Mouse (Mus musculus) embryonic facial prominence, embryonic 12.5 days (tissue): ENCODE data around the gene Cobl. TPM values are rescaled to one million over a fixed set of nuclear protein-coding genes. Genes with fewer than 3 reads are reported as not detected.

Experiments
- ATAC-seq: fragments of 200-750 bp; cut with Nextera tagmentation; 2 replicates; pipeline ENCODE4 v1.8.0; 2017; ENCODE audit not compliant: insufficient number of reproducible peaks, insufficient read depth, low FRiP score, low TSS enrichment
- H3K27ac ChIP-seq: fragments of 300-500 bp; sonication (generic); 2 replicates; pipeline ENCODE4 v1.5.1; 2016; ENCODE audit warnings: mild to moderate bottlenecking
- H3K27me3 ChIP-seq: fragments of 300-500 bp; sonication (generic); 2 replicates; pipeline ENCODE4 v1.6.1; 2016; ENCODE audit warnings: mild to moderate bottlenecking, moderate library complexity
- H3K36me3 ChIP-seq: fragments of 300-500 bp; sonication (generic); 2 replicates; pipeline ENCODE4 v1.6.1; 2016; ENCODE audit warnings: mild to moderate bottlenecking
- H3K4me1 ChIP-seq: fragments of 300-500 bp; sonication (generic); 2 replicates; pipeline ENCODE4 v1.6.1; 2016
- H3K4me2 ChIP-seq: fragments of 300-500 bp; sonication (generic); replicated peaks from 2 replicates; pipeline ENCODE4 v1.6.1; 2016; ENCODE audit warnings: mild to moderate bottlenecking, moderate library complexity
- H3K4me3 ChIP-seq: fragments of 300-500 bp; sonication (generic); 2 replicates; pipeline ENCODE4 v1.5.1; 2016; ENCODE audit warnings: mild to moderate bottlenecking
- H3K9ac ChIP-seq: fragments of 300-500 bp; sonication (generic); 2 replicates; pipeline ENCODE4 v1.6.1; 2016; ENCODE audit warnings: mild to moderate bottlenecking, moderate library complexity
- H3K9me3 ChIP-seq: fragments of 300-500 bp; sonication (generic); 2 replicates; pipeline ENCODE4 v1.6.1; 2016; ENCODE audit warnings: mild to moderate bottlenecking, moderate library complexity
- WGBS: fragments of 180-500 bp; shearing (Covaris S2); methylation state at CpG from one replicate; pipeline ENCODE4 v1.1.7; 2016; 5-methylcytosine and 5-hydroxymethylcytosine counted together
- polyA plus RNA-seq: library from polyadenylated mRNA; unstranded; fragments of >200 nt; fragmentation: Nextera tagmentation; extraction: Ambion mirVana; gene quantifications from 2 replicates; pipeline ENCODE4 v1.2.1, GENCODE M21; 2016

Cobl gene
- polyA plus RNA-seq, 1 experiment from 2014 or later = 5.8 TPM

DNA sequence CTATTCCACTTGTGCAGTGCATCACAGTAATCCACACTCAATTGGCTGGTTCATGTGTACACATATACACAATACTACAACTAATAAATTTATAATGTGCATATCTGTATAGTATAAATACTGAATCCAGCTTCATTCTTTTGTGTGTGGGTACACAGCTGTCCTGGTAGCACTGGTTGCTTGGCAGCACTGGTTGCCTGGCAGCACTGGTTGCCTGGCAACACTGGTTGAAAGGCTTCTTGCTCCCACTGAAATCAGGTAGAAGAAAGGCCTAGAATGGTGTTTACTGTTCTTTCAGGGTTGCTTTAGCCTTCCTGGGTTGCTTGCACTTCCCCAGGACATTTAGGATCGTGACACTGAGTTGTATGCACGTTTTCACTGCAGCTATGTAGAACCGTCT, 49.4 kb downstream of the Cobl start:
- Histone ChIP-seq H3K27me3 (no peaks in the 10 kb centered on the region), H3K9ac (no peak overlapping the region), H3K4me2 (no peak overlapping the region), H3K4me3 (no peak overlapping the region), H3K27ac (no peak overlapping the region), H3K4me1 (no peaks in the 10 kb centered on the region), H3K36me3 (no peaks in the 10 kb centered on the region), H3K9me3 (no peaks in the 10 kb centered on the region)
- no peak for ATAC-seq
- 71% methylated on average over 3 of the region's 3 CpGs for WGBS

DNA sequence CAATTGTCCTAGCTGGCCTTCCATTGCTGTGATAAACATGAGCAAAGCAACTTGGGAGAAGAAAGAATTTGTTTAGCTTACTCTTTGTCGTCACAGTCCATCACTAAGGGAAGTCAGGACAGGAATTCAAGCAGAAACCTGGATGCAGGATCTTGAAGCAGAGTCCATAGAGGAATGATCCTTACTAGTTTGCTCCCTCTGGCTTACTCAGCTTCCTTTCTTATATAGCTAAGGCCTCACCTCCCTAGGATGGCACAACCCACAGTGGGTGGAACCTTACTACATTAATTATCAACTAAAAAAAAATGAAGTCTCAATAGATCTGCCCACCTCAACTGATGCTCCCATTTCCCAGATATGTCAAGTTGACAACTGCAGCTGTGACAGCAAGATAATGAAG, 52.8 kb downstream of the Cobl start:
- Histone ChIP-seq H3K27me3 (no peaks in the 10 kb centered on the region), H3K9me3 (no peaks in the 10 kb centered on the region), H3K4me1 (no peaks in the 10 kb centered on the region), H3K9ac (no peak overlapping the region), H3K27ac (no peak overlapping the region), H3K4me2 (no peak overlapping the region), H3K36me3 (no peaks in the 10 kb centered on the region), H3K4me3 (no peak overlapping the region)
- no peak for ATAC-seq
- 71% methylated on average over 1 of the region's 1 CpGs for WGBS

DNA sequence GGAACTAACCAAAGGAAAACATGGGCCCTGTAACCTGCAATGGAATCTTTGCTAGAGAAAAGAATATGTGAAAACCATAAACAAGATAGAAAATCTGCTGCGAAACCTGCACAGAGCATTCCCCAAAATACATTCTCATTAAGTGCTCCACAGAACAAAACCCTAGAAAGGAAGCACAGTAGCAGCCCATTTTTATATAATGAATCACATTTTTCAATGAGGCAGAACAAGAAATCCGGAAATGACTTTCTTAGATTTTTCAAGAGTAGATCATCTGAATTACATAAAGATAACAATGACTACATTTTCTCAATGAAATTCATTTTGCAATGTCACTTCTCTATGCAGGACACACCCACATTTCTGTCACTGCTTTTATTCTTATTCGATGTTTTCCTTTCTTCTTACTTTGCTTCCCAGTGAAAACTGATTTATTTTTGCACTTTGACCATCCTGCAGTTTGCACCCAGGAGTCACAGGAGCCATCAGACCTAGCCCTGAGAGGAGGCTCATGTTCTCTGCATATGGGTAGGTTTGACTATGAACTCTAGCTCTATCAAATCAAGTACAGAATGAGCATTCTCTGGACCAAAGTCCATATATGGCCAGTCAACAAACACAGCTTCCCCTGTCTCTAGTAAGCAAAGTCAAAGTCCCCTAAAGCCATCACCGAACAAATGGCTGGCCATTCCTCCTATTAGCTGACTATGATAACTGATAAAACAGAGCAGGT, 53.5 kb downstream of the Cobl start:
- Histone ChIP-seq H3K9me3 (no peaks in the 10 kb centered on the region), H3K4me3 (no peak overlapping the region), H3K27ac (no peak overlapping the region), H3K4me1 (no peaks in the 10 kb centered on the region), H3K9ac (no peak overlapping the region), H3K27me3 (no peaks in the 10 kb centered on the region), H3K36me3 (no peaks in the 10 kb centered on the region), H3K4me2 (no peak overlapping the region)
- no peak for ATAC-seq
- WGBS = 92% methylated on average over 4 of the region's 4 CpGs

DNA sequence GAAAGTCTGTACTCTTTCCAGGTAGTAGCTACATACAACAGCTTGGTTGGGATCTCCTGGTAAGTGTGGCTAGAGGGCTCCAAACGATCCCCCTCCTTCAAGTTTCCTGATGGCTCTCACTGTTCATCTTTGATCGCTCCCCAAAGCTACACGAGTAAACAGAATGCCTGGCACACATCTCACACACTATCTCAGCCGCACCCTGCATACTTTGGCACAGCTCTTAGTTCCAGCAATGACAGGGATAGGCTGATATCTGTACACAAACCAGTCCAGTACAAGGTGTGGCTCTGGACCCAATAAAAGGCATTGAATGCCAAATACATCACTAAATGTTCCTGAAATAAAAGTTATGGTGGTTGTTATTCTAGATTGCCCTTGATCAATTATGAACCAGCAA, 55.3 kb downstream of the Cobl start:
- Histone ChIP-seq H3K4me2 (no peak overlapping the region), H3K27me3 (no peaks in the 10 kb centered on the region), H3K36me3 (no peaks in the 10 kb centered on the region), H3K9ac (no peak overlapping the region), H3K4me1 (no peaks in the 10 kb centered on the region), H3K4me3 (no peak overlapping the region), H3K27ac (no peak overlapping the region), H3K9me3 (no peaks in the 10 kb centered on the region)
- ATAC-seq = no peak
- 86% methylated on average over 4 of the region's 4 CpGs for WGBS

DNA sequence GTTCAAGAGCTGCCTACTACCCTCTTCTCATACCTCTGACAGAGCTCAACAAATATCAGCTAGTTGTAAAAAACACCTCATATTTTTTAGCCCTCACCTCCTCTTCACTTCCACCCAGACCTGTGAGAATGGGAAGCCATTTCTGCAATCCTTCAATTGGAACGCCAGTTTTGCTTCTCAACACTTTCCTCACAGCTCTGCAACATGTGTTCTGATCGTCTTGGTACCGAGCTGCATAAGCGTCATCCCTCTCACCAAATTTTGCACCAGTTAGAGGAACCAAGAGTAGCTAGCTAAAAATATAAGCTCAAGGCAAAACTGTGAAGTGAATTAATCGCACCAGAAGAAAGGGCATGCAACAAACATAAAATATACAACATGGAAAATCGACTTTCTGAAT, 56.9 kb downstream of the Cobl start:
- 83% methylated on average over 6 of the region's 6 CpGs for WGBS
- no peak overlapping the region for H3K4me2 ChIP-seq
- H3K4me3 ChIP-seq = no peak overlapping the region
- no peaks in the 10 kb centered on the region for H3K9me3 ChIP-seq
- H3K9ac ChIP-seq = no peak overlapping the region
- no peaks in the 10 kb centered on the region for H3K36me3 ChIP-seq
- no peak for ATAC-seq
- no peaks in the 10 kb centered on the region for H3K4me1 ChIP-seq
- no peaks in the 10 kb centered on the region for H3K27me3 ChIP-seq
- H3K27ac ChIP-seq = no peak overlapping the region

DNA sequence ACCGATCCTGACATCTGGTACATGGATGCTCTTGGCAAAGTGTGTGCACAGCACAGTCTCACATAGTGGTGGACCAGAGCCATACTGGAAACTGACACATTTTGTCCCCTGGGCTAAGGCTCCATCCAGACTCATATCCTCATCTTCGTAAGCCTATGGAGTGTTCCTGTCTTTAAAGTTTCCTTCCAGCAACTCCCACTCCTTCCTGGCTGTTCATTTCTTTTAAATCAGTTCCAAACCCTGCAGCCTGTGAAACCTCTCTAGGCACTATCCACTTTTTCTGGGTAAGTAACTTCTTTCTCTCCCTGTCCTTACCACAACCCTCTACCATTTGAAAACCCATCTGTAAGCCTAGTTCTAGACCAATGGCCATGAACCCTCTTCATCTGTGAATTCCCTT, 64.9 kb downstream of the Cobl start:
- 96% methylated on average over 2 of the region's 2 CpGs for WGBS
- H3K4me1 ChIP-seq = 0 out of 2 replicates have a peak, but pooled peaks cover 5% of the 10 kb centered on the region
- H3K9me3 ChIP-seq = no peaks in the 10 kb centered on the region
- H3K27me3 ChIP-seq = no peaks in the 10 kb centered on the region
- no peak overlapping the region for H3K4me3 ChIP-seq
- no peak overlapping the region for H3K27ac ChIP-seq
- H3K36me3 ChIP-seq = no peaks in the 10 kb centered on the region
- no peak overlapping the region for H3K4me2 ChIP-seq
- ATAC-seq = no peak
- no peak overlapping the region for H3K9ac ChIP-seq

DNA sequence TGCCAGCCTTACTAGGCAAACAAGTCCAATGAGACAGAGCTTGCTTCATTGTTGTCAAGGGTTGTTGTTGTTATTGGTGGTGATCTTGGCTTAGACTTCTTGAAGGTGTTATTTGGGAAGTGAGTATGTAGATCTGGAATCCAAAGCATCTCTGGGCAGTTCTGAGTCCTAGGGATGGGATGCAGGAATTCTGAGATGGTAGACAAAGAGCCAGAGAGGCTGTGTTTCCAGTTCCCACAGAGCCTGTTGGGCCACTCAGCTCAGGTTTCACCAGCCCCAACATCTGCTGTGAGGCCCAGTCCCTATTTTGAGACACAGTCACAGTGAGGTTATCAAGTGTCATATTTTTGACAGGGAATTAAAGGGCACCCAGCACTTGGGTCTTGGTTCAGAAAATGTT, 68.6 kb downstream of the Cobl start:
- Histone ChIP-seq H3K9me3 (no peaks in the 10 kb centered on the region), H3K4me1 (0 out of 2 replicates have a peak, but pooled peaks cover 5% of the 10 kb centered on the region), H3K4me2 (no peak overlapping the region), H3K27me3 (no peaks in the 10 kb centered on the region), H3K36me3 (no peaks in the 10 kb centered on the region), H3K9ac (no peak overlapping the region), H3K27ac (no peak overlapping the region), H3K4me3 (no peak overlapping the region)
- ATAC-seq = no peak

DNA sequence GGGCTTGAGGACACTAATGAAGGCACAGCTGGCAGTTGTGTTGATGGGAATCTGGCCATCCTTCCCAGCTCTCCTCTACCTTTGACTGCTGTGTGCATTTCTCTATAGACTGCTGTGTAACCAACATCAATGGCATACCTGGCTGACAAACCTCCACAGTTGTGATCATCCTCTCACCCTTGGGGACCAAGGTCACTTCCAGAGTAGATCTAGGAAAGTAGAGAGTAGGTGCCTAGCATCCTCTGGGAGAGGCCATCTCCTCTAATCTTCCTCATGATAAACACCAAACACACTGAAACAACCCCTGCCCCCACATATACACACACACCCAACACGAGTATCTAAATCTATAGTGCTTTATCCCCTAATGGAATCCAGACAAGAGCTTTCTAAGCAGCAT, 70.1 kb downstream of the Cobl start:
- 58% methylated on average over 1 of the region's 1 CpGs for WGBS
- H3K36me3 ChIP-seq = no peaks in the 10 kb centered on the region
- H3K4me1 ChIP-seq = 0 out of 2 replicates have a peak, but pooled peaks cover 5% of the 10 kb centered on the region
- no peak for ATAC-seq
- H3K27ac ChIP-seq = no peak overlapping the region
- no peak overlapping the region for H3K9ac ChIP-seq
- H3K4me2 ChIP-seq = no peak overlapping the region
- H3K27me3 ChIP-seq = no peaks in the 10 kb centered on the region
- no peaks in the 10 kb centered on the region for H3K9me3 ChIP-seq
- H3K4me3 ChIP-seq = no peak overlapping the region

DNA sequence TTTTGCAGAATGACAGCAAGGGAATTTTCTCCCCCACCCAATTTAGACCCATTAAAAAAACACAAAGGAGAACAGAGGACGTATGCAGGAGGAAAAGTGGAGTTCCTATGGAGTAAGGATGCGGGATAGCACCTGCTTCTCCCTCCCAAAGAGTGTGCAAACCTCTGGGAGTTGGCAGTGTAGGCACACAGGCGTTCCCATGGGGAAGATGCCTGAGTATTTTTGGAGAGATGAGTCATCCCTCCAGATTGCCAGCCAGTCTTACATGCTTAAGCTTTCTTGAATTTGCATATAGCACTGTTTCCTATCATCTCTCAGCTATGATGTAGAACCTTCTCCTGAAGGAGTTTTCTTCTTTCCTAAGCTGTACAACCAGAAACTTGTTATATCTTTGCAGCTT, 70.6 kb downstream of the Cobl start:
- H3K27me3 ChIP-seq = no peaks in the 10 kb centered on the region
- no peak overlapping the region for H3K9ac ChIP-seq
- no peak for ATAC-seq
- no peak overlapping the region for H3K27ac ChIP-seq
- H3K4me3 ChIP-seq = no peak overlapping the region
- H3K4me2 ChIP-seq = no peak overlapping the region
- 66% methylated on average over 3 of the region's 3 CpGs for WGBS
- 0 out of 2 replicates have a peak, but pooled peaks cover 5% of the 10 kb centered on the region for H3K4me1 ChIP-seq
- no peaks in the 10 kb centered on the region for H3K36me3 ChIP-seq
- no peaks in the 10 kb centered on the region for H3K9me3 ChIP-seq

DNA sequence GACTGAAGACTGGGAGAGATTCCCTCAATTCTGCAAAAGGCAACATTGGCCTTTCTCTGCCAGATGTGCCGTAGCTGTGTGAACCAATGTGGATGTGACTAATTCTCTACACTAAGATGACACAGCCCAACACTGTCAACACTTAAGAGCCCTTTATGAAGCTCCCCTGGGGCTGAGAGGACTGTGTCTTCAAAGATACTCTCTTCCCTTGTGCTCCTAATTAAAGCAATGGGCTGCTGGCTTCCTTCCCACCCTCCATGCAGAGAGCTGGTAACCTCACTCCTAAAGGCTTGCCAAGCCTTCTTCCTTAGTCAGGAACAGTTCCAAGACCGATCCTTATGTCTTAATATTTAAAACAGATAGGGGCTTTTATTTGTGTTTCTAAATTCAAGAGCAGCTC, 79.9 kb downstream of the Cobl start:
- no peak overlapping the region for H3K4me2 ChIP-seq
- H3K4me1 ChIP-seq = no peaks in the 10 kb centered on the region
- H3K4me3 ChIP-seq = no peak overlapping the region
- no peak overlapping the region for H3K27ac ChIP-seq
- H3K27me3 ChIP-seq = no peaks in the 10 kb centered on the region
- H3K9ac ChIP-seq = no peak overlapping the region
- ATAC-seq = no peak
- WGBS = 53% methylated on average over 2 of the region's 2 CpGs
- no peaks in the 10 kb centered on the region for H3K36me3 ChIP-seq
- no peaks in the 10 kb centered on the region for H3K9me3 ChIP-seq

DNA sequence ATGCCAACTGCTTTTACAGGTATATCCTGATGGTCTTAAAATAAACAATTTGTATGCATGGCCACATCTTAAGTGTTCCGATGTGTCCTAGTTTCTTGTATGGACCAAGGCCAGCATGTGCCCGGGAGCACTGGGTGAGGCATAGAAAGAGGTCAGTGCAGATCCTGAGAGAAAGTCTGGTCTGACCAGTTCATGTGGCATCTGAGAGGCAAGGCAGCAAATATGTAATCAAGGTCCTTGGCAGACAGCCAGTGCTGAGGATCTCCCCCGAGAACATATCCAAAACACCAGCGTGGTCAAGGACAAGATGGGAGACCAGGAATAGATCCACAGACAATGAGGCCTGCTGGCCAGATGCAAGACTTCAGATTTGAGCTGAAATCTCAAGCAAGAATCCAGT, 81.8 kb downstream of the Cobl start:
- Histone ChIP-seq H3K9ac (no peak overlapping the region), H3K36me3 (no peaks in the 10 kb centered on the region), H3K9me3 (no peaks in the 10 kb centered on the region), H3K27ac (no peak overlapping the region), H3K4me2 (no peak overlapping the region), H3K27me3 (no peaks in the 10 kb centered on the region), H3K4me1 (no peaks in the 10 kb centered on the region), H3K4me3 (no peak overlapping the region)
- 84% methylated on average over 4 of the region's 4 CpGs for WGBS
- no peak for ATAC-seq

DNA sequence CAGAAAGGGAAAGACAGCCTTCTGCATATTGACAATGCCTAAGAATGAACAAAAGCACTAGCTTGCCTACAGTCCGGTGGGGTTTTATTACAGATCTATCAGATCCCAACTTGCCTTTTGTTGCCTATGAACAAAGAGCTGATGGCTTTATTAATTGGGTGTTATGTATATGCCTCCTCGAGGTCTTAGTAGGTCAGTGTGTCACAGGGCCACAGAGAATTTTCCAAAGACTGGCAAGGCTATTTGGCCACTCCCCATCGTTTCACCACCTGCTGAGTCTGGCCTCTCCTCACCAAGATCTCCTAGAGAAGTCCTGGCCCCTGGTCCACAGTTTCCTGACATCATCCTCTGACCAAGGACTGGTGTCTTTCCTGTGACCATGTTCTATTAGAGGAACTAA, 83.7 kb downstream of the Cobl start:
- no peaks in the 10 kb centered on the region for H3K27me3 ChIP-seq
- WGBS = 72% methylated on average over 3 of the region's 3 CpGs
- no peaks in the 10 kb centered on the region for H3K36me3 ChIP-seq
- no peaks in the 10 kb centered on the region for H3K9me3 ChIP-seq
- no peak overlapping the region for H3K27ac ChIP-seq
- H3K9ac ChIP-seq = no peak overlapping the region
- no peak overlapping the region for H3K4me3 ChIP-seq
- no peak overlapping the region for H3K4me2 ChIP-seq
- no peak for ATAC-seq
- H3K4me1 ChIP-seq = no peaks in the 10 kb centered on the region

DNA sequence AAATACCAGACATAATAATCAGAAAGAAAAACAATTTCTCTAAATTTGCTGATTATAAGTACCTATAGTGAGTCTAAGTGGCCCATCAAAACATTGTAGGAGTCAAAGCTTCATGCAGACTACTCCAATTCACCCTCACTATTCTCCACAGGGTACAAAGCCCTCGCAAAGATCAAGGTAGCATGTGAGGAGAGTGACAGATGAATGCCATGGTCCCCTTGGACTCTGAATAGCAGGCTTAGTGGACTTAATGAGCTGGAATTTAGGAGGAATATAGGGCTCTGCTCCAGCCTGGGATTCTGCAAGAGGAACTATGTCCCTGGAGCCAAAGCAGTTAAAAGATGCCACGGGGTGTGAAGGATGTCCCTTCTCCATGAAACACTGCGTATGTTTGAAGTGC, 88.1 kb downstream of the Cobl start:
- Histone ChIP-seq H3K9ac (no peak overlapping the region), H3K27ac (no peak overlapping the region), H3K4me2 (no peak overlapping the region), H3K27me3 (no peaks in the 10 kb centered on the region), H3K9me3 (no peaks in the 10 kb centered on the region), H3K4me1 (no peaks in the 10 kb centered on the region), H3K36me3 (no peaks in the 10 kb centered on the region), H3K4me3 (no peak overlapping the region)
- no peak for ATAC-seq
- 55% methylated on average over 3 of the region's 3 CpGs for WGBS
